Mouse (Mus musculus): ENCODE results near the gene Pigu. TPM values are rescaled to one million over a fixed set of nuclear protein-coding genes. Genes with fewer than 3 reads are reported as not detected.

The Pigu gene
- polyA plus RNA-seq, 1 experiment from 2014 or later, result 67.1 TPM

- WGBS (ENCODE audit: missing documents), result 89% methylated on average over 1 of the region's 1 CpGs
- H3K4me3 ChIP-seq (ENCODE audit: inconsistent target), result no peak overlapping the region
- no peaks in the 10 kb centered on the region for H3K79me2 ChIP-seq (ENCODE audit: inconsistent target)
- peaks cover 7% of the 10 kb centered on the region; the same call in 1 of the 2 replicates for H3K36me3 ChIP-seq (ENCODE audit: inconsistent target)
- no peak overlapping the region for H3K27ac ChIP-seq
These were observed 22.0 kb downstream of the Pigu start for GRCm38 (mm10) chr2:155335231-155335630.

GRCm38 (mm10) chr2:155333421-155333820 lies 23.8 kb downstream of the Pigu start:
- Histone ChIP-seq H3K27ac (no peak overlapping the region), H3K36me3 (ENCODE audit: inconsistent target) (peaks cover 16% of the 10 kb centered on the region; the same call in 1 of the 2 replicates), H3K79me2 (ENCODE audit: inconsistent target) (no peaks in the 10 kb centered on the region), H3K4me3 (ENCODE audit: inconsistent target) (no peak overlapping the region)
- WGBS (ENCODE audit: missing documents), result 79% methylated on average over 1 of the region's 1 CpGs

- no peaks in the 10 kb centered on the region for H3K79me2 ChIP-seq (ENCODE audit: inconsistent target)
- no peak overlapping the region for H3K27ac ChIP-seq
- peaks cover 30% of the 10 kb centered on the region; the same call in 1 of the 2 replicates for H3K36me3 ChIP-seq (ENCODE audit: inconsistent target)
- 92% methylated on average over 4 of the region's 4 CpGs for WGBS (ENCODE audit: missing documents)
- no peak overlapping the region for H3K4me3 ChIP-seq (ENCODE audit: inconsistent target)
These were observed 25.9 kb downstream of the Pigu start for GRCm38 (mm10) chr2:155331351-155331750.

GRCm38 (mm10) chr2:155330811-155331210 lies 26.4 kb downstream of the Pigu start:
- 87% methylated on average over 4 of the region's 4 CpGs for WGBS (ENCODE audit: missing documents)
- Histone ChIP-seq H3K27ac (no peak overlapping the region), H3K36me3 (ENCODE audit: inconsistent target) (peaks cover 35% of the 10 kb centered on the region; the same call in 1 of the 2 replicates), H3K79me2 (ENCODE audit: inconsistent target) (no peaks in the 10 kb centered on the region), H3K4me3 (ENCODE audit: inconsistent target) (no peak overlapping the region)

- Histone ChIP-seq H3K79me2 (ENCODE audit: inconsistent target) (no peaks in the 10 kb centered on the region), H3K27ac (no peak overlapping the region), H3K4me3 (ENCODE audit: inconsistent target) (no peak overlapping the region), H3K36me3 (ENCODE audit: inconsistent target) (peaks cover 35% of the 10 kb centered on the region; the same call in 1 of the 2 replicates)
- 84% methylated on average over 2 of the region's 2 CpGs for WGBS (ENCODE audit: missing documents)
These were observed 27.5 kb downstream of the Pigu start for GRCm38 (mm10) chr2:155329707-155330106.

- peaks cover 35% of the 10 kb centered on the region; the same call in 1 of the 2 replicates for H3K36me3 ChIP-seq (ENCODE audit: inconsistent target)
- no peaks in the 10 kb centered on the region for H3K79me2 ChIP-seq (ENCODE audit: inconsistent target)
- H3K27ac ChIP-seq, result no peak overlapping the region
- no peak overlapping the region for H3K4me3 ChIP-seq (ENCODE audit: inconsistent target)
These were observed 28.3 kb downstream of the Pigu start for GRCm38 (mm10) chr2:155328906-155329305.

- Histone ChIP-seq H3K27ac (no peak overlapping the region), H3K4me3 (ENCODE audit: inconsistent target) (no peak overlapping the region), H3K79me2 (ENCODE audit: inconsistent target) (no peaks in the 10 kb centered on the region), H3K36me3 (ENCODE audit: inconsistent target) (peaks cover 35% of the 10 kb centered on the region; the same call in 1 of the 2 replicates)
- 99% methylated on average over 5 of the region's 5 CpGs for WGBS (ENCODE audit: missing documents)
These were observed 29.3 kb downstream of the Pigu start for GRCm38 (mm10) chr2:155327906-155328305.

- no peak overlapping the region for H3K27ac ChIP-seq
- no peak overlapping the region for H3K4me3 ChIP-seq (ENCODE audit: inconsistent target)
- 95% methylated on average over 4 of the region's 4 CpGs for WGBS (ENCODE audit: missing documents)
- peaks cover 34% of the 10 kb centered on the region; the same call in 1 of the 2 replicates for H3K36me3 ChIP-seq (ENCODE audit: inconsistent target)
- H3K79me2 ChIP-seq (ENCODE audit: inconsistent target), result no peaks in the 10 kb centered on the region
These were observed 31.2 kb downstream of the Pigu start for GRCm38 (mm10) chr2:155326001-155326400.

GRCm38 (mm10) chr2:155320596-155320995 lies 36.6 kb downstream of the Pigu start:
- WGBS (ENCODE audit: missing documents), result 78% methylated on average over 5 of the region's 5 CpGs
- Histone ChIP-seq H3K27ac (no peak overlapping the region), H3K4me3 (ENCODE audit: inconsistent target) (no peak overlapping the region), H3K36me3 (ENCODE audit: inconsistent target) (no peaks in the 10 kb centered on the region), H3K79me2 (ENCODE audit: inconsistent target) (no peaks in the 10 kb centered on the region)

- H3K79me2 ChIP-seq (ENCODE audit: inconsistent target), result no peaks in the 10 kb centered on the region
- no peak overlapping the region for H3K4me3 ChIP-seq (ENCODE audit: inconsistent target)
- 0 out of 2 replicates have a peak, but pooled peaks cover 6% of the 10 kb centered on the region for H3K36me3 ChIP-seq (ENCODE audit: inconsistent target)
- H3K27ac ChIP-seq, result no peak overlapping the region
- 57% methylated on average over 2 of the region's 2 CpGs for WGBS (ENCODE audit: missing documents)
These were observed 38.6 kb downstream of the Pigu start for GRCm38 (mm10) chr2:155318618-155319017.

- Histone ChIP-seq H3K36me3 (ENCODE audit: inconsistent target) (0 out of 2 replicates have a peak, but pooled peaks cover 11% of the 10 kb centered on the region), H3K4me3 (ENCODE audit: inconsistent target) (no peak overlapping the region), H3K27ac (no peak overlapping the region), H3K79me2 (ENCODE audit: inconsistent target) (no peaks in the 10 kb centered on the region)
- WGBS (ENCODE audit: missing documents), result 89% methylated on average over 6 of the region's 6 CpGs
These were observed 43.6 kb downstream of the Pigu start for GRCm38 (mm10) chr2:155313671-155314070.

- Histone ChIP-seq H3K27ac (no peak overlapping the region), H3K36me3 (ENCODE audit: inconsistent target) (0 out of 2 replicates have a peak, but pooled peaks cover 10% of the 10 kb centered on the region), H3K4me3 (ENCODE audit: inconsistent target) (no peak overlapping the region), H3K79me2 (ENCODE audit: inconsistent target) (no peaks in the 10 kb centered on the region)
- 93% methylated on average over 3 of the region's 3 CpGs for WGBS (ENCODE audit: missing documents)
These were observed 48.2 kb downstream of the Pigu start for GRCm38 (mm10) chr2:155308936-155309592.

GRCm38 (mm10) chr2:155299563-155299962 lies 57.7 kb downstream of the Pigu start:
- Histone ChIP-seq H3K36me3 (ENCODE audit: inconsistent target) (peaks cover 30% of the 10 kb centered on the region), H3K27ac (no peak overlapping the region), H3K79me2 (ENCODE audit: inconsistent target) (no peaks in the 10 kb centered on the region), H3K4me3 (ENCODE audit: inconsistent target) (no peak overlapping the region)
- WGBS (ENCODE audit: missing documents), result 94% methylated on average over 4 of the region's 4 CpGs

GRCm38 (mm10) chr2:155295453-155295852 lies 61.8 kb downstream of the Pigu start:
- Histone ChIP-seq H3K27ac (no peak overlapping the region), H3K79me2 (ENCODE audit: inconsistent target) (no peaks in the 10 kb centered on the region), H3K36me3 (ENCODE audit: inconsistent target) (peaks cover 57% of the 10 kb centered on the region), H3K4me3 (ENCODE audit: inconsistent target) (no peak overlapping the region)
- 75% methylated on average over 6 of the region's 6 CpGs for WGBS (ENCODE audit: missing documents)

- no peak overlapping the region for H3K27ac ChIP-seq
- peaks cover 61% of the 10 kb centered on the region for H3K36me3 ChIP-seq (ENCODE audit: inconsistent target)
- WGBS (ENCODE audit: missing documents), result 93% methylated on average over 4 of the region's 4 CpGs
- no peaks in the 10 kb centered on the region for H3K79me2 ChIP-seq (ENCODE audit: inconsistent target)
- H3K4me3 ChIP-seq (ENCODE audit: inconsistent target), result no peak overlapping the region
These were observed 63.3 kb downstream of the Pigu start for GRCm38 (mm10) chr2:155293946-155294345.

All from macrophage (primary cell).